In the genomic region with DNA sequence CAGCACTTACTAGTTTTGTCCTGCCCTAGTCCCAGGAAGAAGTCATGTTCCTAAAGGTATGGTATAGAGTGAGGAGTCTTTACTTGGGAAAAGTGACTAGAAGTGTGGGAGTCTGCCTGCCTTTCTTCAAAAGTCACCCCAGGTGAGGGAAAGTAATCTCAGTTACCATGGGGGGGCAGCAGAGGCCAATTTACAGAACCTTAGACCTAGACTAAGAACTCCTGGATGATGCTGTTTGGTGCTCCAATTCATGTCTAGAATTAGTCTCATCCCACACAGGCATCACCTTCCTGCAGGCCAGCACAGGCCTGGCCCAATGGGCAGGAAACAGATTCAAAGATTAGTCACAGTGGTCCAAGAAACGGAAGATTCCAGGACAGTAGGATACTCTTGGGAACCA, we compare ENCODE assay signal across 9 mouse cellular contexts. TPM values are rescaled to one million over a fixed set of nuclear protein-coding genes. Genes with fewer than 3 reads are reported as not detected.
DNase-seq lines count a peak whose midpoint lies in the region; ATAC-seq and TF ChIP-seq lines count a peak whose summit lies in the region.
"Had no signal": no experiment of that assay in that cellular context is flagged by ENCODE, and none has a peak within 500 bp of the region (broad histone marks: within the 10 kb centered on the region; RNA-seq: fewer than 3 reads in every experiment).

No protein-coding gene starts in this region.

- TF ChIP-seq POLR2A in brain, embryonic 14.5 days (IDR thresholded peaks at IDR 0.05; ENCODE audit: borderline replicate concordance, extremely low read depth, insufficient read depth, insufficient read length, poor library complexity, severe bottlenecking) = no peak

- H3K4me2 ChIP-seq in lung, embryonic 14.5 days = no peak overlapping the region
- H3K4me2 ChIP-seq: limb, embryonic 15.5 days had no signal

- peak; percentile 42 for TF ChIP-seq CTCF in lung, embryonic 14.5 days (IDR thresholded peaks at IDR 0.05; ENCODE audit: low read depth)
- peak; percentile 36; the same call in 1 of the 2 replicates for TF ChIP-seq CTCF in brain, embryonic 14.5 days (IDR thresholded peaks at IDR 0.05; ENCODE audit: borderline replicate concordance, extremely low read depth, insufficient read depth, insufficient read length)

- H3K27me3 ChIP-seq in lung, embryonic 14.5 days (ENCODE audit: insufficient read depth, low read length) = no peaks in the 10 kb centered on the region

- H3K36me3 ChIP-seq in lung, embryonic 14.5 days (ENCODE audit: insufficient read depth) = no peaks in the 10 kb centered on the region
- H3K36me3 ChIP-seq: limb, embryonic 15.5 days had no signal

- H3K9me3 ChIP-seq in lung, embryonic 14.5 days (ENCODE audit: low read depth, low read length) = no peaks in the 10 kb centered on the region
- H3K9me3 ChIP-seq: limb, embryonic 15.5 days had no signal

- ATAC-seq in lung, embryonic 14.5 days (ENCODE audit: insufficient read depth) = no peak
- no peak for ATAC-seq in monocyte, adult 5-6 weeks (replicated peaks; ENCODE audit: insufficient number of reproducible peaks, low FRiP score, low TSS enrichment, poor library complexity, severe bottlenecking)

- intact Hi-C loops in gastrocnemius, postnatal 36 days (cut with DNase I) = loop anchor here (5.0 kb wide), 1 partner anchor 669 kb away; no protein-coding TSS in a partner anchor
- intact Hi-C loops in left cerebral cortex, postnatal 14 days (cut with DNase I) = loop anchor here (5.0 kb wide), 2 partner anchors 589 to 674 kb away; no protein-coding TSS in a partner anchor

- no peak overlapping the region for H3K4me3 ChIP-seq in lung, embryonic 14.5 days (ENCODE audit: low read depth, low read length)
- H3K4me3 ChIP-seq: limb, embryonic 15.5 days had no signal

- H3K4me1 ChIP-seq in lung, embryonic 14.5 days (ENCODE audit: insufficient read depth) = no peaks in the 10 kb centered on the region
- H3K4me1 ChIP-seq: limb, embryonic 15.5 days had no signal

- H3K9ac ChIP-seq in lung, embryonic 14.5 days = no peak overlapping the region
- H3K9ac ChIP-seq: limb, embryonic 15.5 days had no signal

- DNase-seq in gastrocnemius, adult 18-20 months (ENCODE audit: low spot score) = peak; percentile 6
- DNase-seq in gastrocnemius, postnatal 36 days = no peak
- DNase-seq in lung, embryonic 14.5 days = peak; percentile 38
- no peak for DNase-seq in lung, postnatal 4 days
- peak; percentile 50 for DNase-seq in brain, embryonic 14.5 days (ENCODE audit: low read depth)
- DNase-seq in left cerebral cortex, postnatal 14 days (ENCODE audit: low spot score in 2 of 2) = peak; percentile 34 to 41
- no peak for DNase-seq in urinary bladder, postnatal 10 days (ENCODE audit: low spot score)

- WGBS in lung, embryonic 14.5 days = 48% methylated on average over 1 of the region's 1 CpGs

- H3K27ac ChIP-seq in lung, embryonic 14.5 days (ENCODE audit: low read depth) = no peak overlapping the region
- H3K27ac ChIP-seq: limb, embryonic 15.5 days had no signal

RNA-seq across cellular contexts. Expression of gene Tmem28, which starts 12.4 kb away (rescaled TPM):
- under 1 TPM; 0.07 to 0.12 TPM for total RNA-seq in gastrocnemius, adult 18-20 months (2021)
- under 1 TPM; 0.17 to 0.28 TPM for total RNA-seq in gastrocnemius, postnatal 36 days (2021)
- 0.04 TPM in 1 of 2 replicates, not detected in the other for polyA plus RNA-seq in lung, embryonic 14.5 days (2014; fragmentation: Nextera tagmentation; extraction: Ambion mirVana)
- polyA plus RNA-seq in brain, embryonic 14.5 days (2012; rRNA removed) = 6.6 and 9.0 TPM in 2 replicates
- total RNA-seq in left cerebral cortex, postnatal 14 days (2021) = 10 to 100 TPM; 16.5 to 18.5 TPM
- not detected in 3 replicates for total RNA-seq in monocyte, adult 5-6 weeks (2017)

Comparison
In these comparisons a context has a peak if more than half of its experiments do, and no peak if none do; other contexts are left out.
1. DNase-seq: peak in gastrocnemius, adult 18-20 months (single experiment), lung, embryonic 14.5 days (single experiment), brain, embryonic 14.5 days (single experiment) and left cerebral cortex, postnatal 14 days (2 of 2); none in gastrocnemius, postnatal 36 days (0 of 2), lung, postnatal 4 days (0 of 2) and urinary bladder, postnatal 10 days (single experiment).
2. RNA of gene Tmem28, which starts 12.4 kb away (total RNA-seq): 16.5 to 18.5 TPM in left cerebral cortex, postnatal 14 days; 0.17 to 0.28 TPM in gastrocnemius, postnatal 36 days, 0.07 to 0.12 TPM in gastrocnemius, adult 18-20 months and not detected in monocyte, adult 5-6 weeks; every median in the first group is over 10 times any median in the second.